Mouse (Mus musculus): ENCODE data around the gene Mcrs1.
A peak's percentile ranks its signal among the peaks of the same experiment; 100 is the strongest.
"Not testable (repeated sequence)": the region's sequence is repeated elsewhere in the genome, so short reads cannot be mapped to it uniquely, and the experiment has no call there.

The Mcrs1 gene

GRCm38 (mm10) chr15:99251626-99252380 lies at the start of gene Mcrs1:
Mcrs1 (minus strand) TSS chr15:99251961.
- peak; percentile 93 for DNase-seq (ENCODE audit: low read depth, low spot score)

GRCm38 (mm10) chr15:99296213-99296612 lies 44.5 kb upstream of the Mcrs1 start:
- DNase-seq (ENCODE audit: low read depth, low spot score): no peak

GRCm38 (mm10) chr15:99295484-99295981 lies 43.8 kb upstream of the Mcrs1 start, which contains the start of gene Fam186b:
Fam186b (minus strand) TSS chr15:99295888.
- no peak for DNase-seq (ENCODE audit: low read depth, low spot score)

- peak; percentile 73 for DNase-seq (ENCODE audit: low read depth, low spot score)
Observed at GRCm38 (mm10) chr15:99294813-99295374, 43.1 kb upstream of the Mcrs1 start, which contains the start of gene Prpf40b. Prpf40b (plus strand) TSS chr15:99295087.

GRCm38 (mm10) chr15:99294287-99294686 lies 42.5 kb upstream of the Mcrs1 start:
- no peak for DNase-seq (ENCODE audit: low read depth, low spot score)

DNA sequence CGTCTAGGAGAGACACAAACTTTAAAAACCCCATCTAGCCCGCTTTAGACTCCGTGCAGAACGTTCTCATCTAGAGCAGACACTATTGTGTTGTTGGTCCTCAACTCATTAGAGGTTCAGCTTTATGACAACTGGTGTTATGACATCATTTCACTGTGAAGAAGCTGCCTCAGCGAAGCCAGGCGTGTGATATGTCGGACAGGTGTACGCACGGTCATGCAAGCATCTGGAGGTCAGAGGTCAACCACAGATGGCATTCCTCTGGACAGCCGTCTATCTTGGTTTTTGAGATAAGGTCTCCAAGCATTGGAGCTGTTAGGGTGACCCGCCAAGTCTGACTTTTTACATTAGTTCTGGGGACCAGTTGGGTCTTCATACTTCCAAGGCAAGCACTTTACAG lies 38.8 kb upstream of the Mcrs1 start:
- no peak for DNase-seq (ENCODE audit: low read depth, low spot score)

GRCm38 (mm10) chr15:99285189-99285535 lies 33.4 kb upstream of the Mcrs1 start:
- no peak for DNase-seq (ENCODE audit: low read depth, low spot score)

DNA sequence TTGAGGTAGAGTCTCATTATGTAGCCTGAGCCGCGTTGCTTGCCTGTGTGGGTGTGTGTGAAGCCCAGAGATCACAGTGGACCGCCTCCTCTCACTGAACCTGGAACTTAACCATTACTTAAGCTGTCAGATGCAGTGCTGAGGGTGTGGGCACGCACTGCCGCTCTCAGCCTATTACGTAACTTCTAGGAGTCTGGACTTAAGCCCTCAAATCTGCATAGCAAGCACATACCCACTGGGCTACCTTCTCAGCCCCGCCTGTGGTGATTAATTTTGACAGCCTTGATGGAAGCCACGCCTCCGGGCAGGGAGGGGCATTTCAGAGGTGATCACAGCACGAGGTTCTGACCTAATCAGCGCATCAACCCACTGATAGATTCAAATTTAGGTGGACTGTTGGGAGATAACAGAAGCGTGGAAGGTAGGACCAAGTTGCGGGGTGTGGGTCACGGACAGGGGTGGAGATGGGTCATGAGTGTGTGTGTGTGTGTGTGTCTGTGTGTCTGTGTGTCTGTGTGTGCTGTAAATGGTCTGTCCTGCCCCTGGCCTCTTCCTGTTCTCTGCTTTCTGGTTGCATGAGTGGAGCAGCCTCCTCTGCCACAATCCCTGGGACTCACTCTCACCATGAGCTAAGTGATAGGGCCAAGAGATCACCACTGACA lies 32.9 kb upstream of the Mcrs1 start:
- DNase-seq (ENCODE audit: low read depth, low spot score): no peak

DNA sequence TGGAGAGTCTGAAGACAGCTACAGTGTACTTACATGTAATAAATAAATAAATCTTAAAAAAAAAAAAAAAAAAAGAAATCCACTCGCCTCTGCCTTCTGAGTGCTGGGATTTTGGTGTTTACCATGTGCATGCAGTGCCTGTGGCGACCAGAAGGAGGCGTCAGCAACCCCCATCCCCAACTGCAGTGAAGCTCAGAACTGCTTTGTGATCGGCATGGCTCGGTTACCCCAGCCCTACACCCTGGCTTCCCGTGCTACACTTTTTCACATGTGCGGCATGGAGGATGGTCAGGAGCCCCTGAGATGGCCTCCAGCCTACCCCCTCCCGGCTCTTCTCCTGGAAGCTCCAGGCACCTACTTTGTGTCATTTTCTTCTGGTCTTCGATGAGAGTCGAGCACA lies 31.7 kb upstream of the Mcrs1 start:
- no peak for DNase-seq (ENCODE audit: low read depth, low spot score)

GRCm38 (mm10) chr15:99278271-99278670 lies 26.5 kb upstream of the Mcrs1 start:
- no peak for DNase-seq (ENCODE audit: low read depth, low spot score)

DNA sequence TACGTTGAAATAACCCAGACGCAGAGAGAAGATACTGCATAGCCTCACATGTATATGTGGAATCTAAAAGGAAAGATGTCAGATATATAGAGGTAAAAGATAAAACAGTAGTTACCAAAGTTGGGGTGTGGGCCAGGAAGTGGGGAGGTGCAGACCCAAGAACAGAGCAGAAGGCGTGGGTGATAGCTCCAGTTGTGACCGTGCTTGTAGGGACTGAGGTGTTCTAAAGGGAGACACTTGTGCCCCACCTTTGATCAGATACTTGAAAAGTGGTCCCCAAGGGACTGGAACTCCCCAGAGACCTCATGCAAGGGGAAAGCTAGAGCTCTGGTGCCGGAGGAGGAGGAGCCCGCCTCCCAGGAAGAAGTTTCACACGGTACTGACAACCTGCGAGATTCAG lies 24.3 kb upstream of the Mcrs1 start:
- DNase-seq (ENCODE audit: low read depth, low spot score): no peak

DNA sequence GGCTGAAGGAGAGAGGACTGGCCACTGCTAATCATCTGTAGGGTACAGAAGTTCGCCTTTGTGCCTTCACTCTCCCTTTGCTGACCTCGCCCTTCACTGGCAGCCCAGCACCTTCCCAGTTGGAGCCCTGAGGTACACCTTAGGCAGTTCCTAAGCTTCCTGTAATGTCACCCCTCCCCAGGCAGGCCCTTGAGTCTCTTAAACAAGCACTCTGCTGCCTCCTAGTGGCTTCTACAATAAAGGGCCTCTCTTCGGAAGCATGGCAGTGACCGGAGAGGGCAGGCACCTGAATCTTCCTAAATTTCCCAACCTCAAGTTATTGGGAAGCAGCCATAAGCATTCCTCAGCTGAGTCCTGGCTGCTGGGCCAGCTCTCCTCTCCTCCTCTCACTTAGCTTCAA lies 13.9 kb upstream of the Mcrs1 start:
- DNase-seq (ENCODE audit: low read depth, low spot score): peak; percentile 70

- no peak for DNase-seq (ENCODE audit: low read depth, low spot score)
Observed at GRCm38 (mm10) chr15:99264363-99264762, 12.6 kb upstream of the Mcrs1 start.

DNA sequence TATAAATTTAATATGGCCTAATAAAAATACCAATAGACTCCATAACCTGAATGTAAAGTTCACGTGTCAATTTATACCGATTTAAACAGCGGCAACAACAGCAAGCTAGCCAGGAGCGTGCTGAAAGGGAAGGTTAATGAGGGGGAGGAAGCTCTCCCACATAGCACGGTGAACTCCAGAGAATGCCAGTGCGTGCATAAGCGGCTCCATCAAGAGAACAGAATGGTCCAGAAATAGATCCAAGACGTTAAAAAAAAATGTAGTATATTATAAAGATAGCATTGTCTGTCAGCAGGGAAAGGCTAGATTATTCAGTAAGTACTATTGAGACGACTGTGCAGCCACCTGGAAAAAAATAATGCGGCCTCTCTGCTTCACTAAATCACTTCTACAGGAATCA lies 10.9 kb upstream of the Mcrs1 start:
- DNase-seq (ENCODE audit: low read depth, low spot score): no peak

GRCm38 (mm10) chr15:99259730-99260252 lies 8.0 kb upstream of the Mcrs1 start:
- peak; percentile 64 for DNase-seq (ENCODE audit: low read depth, low spot score)

GRCm38 (mm10) chr15:99259167-99259729 lies 7.5 kb upstream of the Mcrs1 start:
- DNase-seq (ENCODE audit: low read depth, low spot score): no peak

DNA sequence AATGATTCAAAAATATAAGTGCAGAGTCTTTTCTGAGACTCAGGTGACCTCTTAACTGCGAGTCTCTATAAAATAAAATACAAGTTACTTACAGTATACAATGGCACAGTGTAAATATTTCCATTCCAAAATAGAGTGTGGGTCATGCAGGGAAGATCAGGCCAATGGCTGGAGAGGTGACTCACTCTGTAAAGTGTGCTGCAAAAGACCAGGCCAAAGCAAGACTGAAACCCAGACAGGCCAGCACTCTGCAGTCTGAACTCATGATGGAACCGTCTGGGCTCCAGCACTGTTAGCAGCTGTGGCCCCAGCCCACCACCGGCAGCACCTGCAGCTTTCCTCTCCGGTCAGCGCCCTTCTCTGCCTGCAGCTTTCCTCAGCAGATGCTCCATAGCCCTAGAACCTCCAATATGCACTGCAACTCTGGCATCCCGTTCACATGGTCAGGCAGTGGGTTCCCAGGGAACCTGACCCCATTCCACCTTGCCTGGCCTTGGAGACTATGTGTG lies 3.5 kb upstream of the Mcrs1 start:
- no peak for DNase-seq (ENCODE audit: low read depth, low spot score)

- no peak for DNase-seq (ENCODE audit: low read depth, low spot score)
Observed at GRCm38 (mm10) chr15:99254477-99255005, 2.8 kb upstream of the Mcrs1 start.

- no peak for DNase-seq (ENCODE audit: low read depth, low spot score)
Observed at GRCm38 (mm10) chr15:99253772-99254171, 2.0 kb upstream of the Mcrs1 start.

GRCm38 (mm10) chr15:99253175-99253479 lies 1.4 kb upstream of the Mcrs1 start:
- DNase-seq (ENCODE audit: low read depth, low spot score): not testable (repeated sequence)

- DNase-seq (ENCODE audit: low read depth, low spot score): no peak
Observed at GRCm38 (mm10) chr15:99252381-99253174, 817 bp upstream of the Mcrs1 start.

Measured in WW6 (cell line).